Mouse (Mus musculus) forebrain, embryonic 16.5 days (tissue): Measurements from ENCODE around the gene Tex19.2. TPM values are rescaled to one million over a fixed set of nuclear protein-coding genes. Genes with fewer than 3 reads are reported as not detected.
A peak's percentile ranks its signal among the peaks of the same experiment; 100 is the strongest.

Experiments
- ATAC-seq: fragments of 200-750 bp; cut with Nextera tagmentation; 2 replicates; pipeline ENCODE4 v1.8.0; 2017; ENCODE audit warnings: mild to moderate bottlenecking, moderate library complexity
- H3K27ac ChIP-seq: fragments of 300-500 bp; sonication (generic); 2 replicates; pipeline ENCODE4 v1.5.1; 2014; ENCODE audit warnings: low read length, control low read depth
- H3K27me3 ChIP-seq: fragments of 300-500 bp; sonication (generic); replicated peaks from 2 replicates; pipeline ENCODE4 v1.6.1; 2014; ENCODE audit warnings: low read length; ENCODE audit not compliant: control insufficient read depth, insufficient read depth
- H3K36me3 ChIP-seq: fragments of 300-500 bp; sonication (generic); 2 replicates; pipeline ENCODE4 v1.6.1; 2014; ENCODE audit not compliant: control insufficient read depth, insufficient read depth
- H3K4me1 ChIP-seq: fragments of 300-500 bp; sonication (generic); replicated peaks from 2 replicates; pipeline ENCODE4 v1.6.1; 2014; ENCODE audit warnings: low read length; ENCODE audit not compliant: control insufficient read depth, insufficient read depth
- H3K4me2 ChIP-seq: fragments of 300-500 bp; sonication (generic); 2 replicates; pipeline ENCODE4 v1.6.1; 2014; ENCODE audit warnings: mild to moderate bottlenecking, low read length, control low read depth
- H3K4me3 ChIP-seq: fragments of 300-500 bp; sonication (generic); replicated peaks from 2 replicates; pipeline ENCODE4 v1.5.1; 2014; ENCODE audit warnings: mild to moderate bottlenecking, low read length, control low read depth
- H3K9ac ChIP-seq: fragments of 300-500 bp; sonication (generic); replicated peaks from 2 replicates; pipeline ENCODE4 v1.6.1; 2014; ENCODE audit warnings: low read depth, low read length, control low read depth
- H3K9me3 ChIP-seq: fragments of 300-500 bp; sonication (generic); 2 replicates; pipeline ENCODE4 v1.6.1; 2016; ENCODE audit warnings: low read length; ENCODE audit not compliant: control insufficient read depth
- WGBS: fragments of 180-500 bp; shearing (Covaris S2); extraction: QIAGEN DNeasy Blood & Tissue Kit; methylation state at CpG from one replicate; pipeline ENCODE4 v1.1.7; 2014; 5-methylcytosine and 5-hydroxymethylcytosine counted together
- polyA plus RNA-seq: library from polyadenylated mRNA; unstranded; fragments of >200 nt; fragmentation: Nextera tagmentation; extraction: Ambion mirVana; gene quantifications from 2 replicates; pipeline ENCODE4 v1.2.1, GENCODE M21; 2015

Tex19.2 gene
- not detected in 2 replicates for polyA plus RNA-seq

- Histone ChIP-seq H3K9me3 (no peaks in the 10 kb centered on the region), H3K4me2 (no peak within 1 kb of the TSS), H3K9ac (no peak within 1 kb of the TSS), H3K4me3 (no peak within 1 kb of the TSS), H3K27ac (no peak within 1 kb of the TSS), H3K4me1 (no peaks in the 10 kb centered on the region), H3K36me3 (no peaks in the 10 kb centered on the region), H3K27me3 (no peaks in the 10 kb centered on the region)
- 50% methylated on average over 3 of the region's 3 CpGs for WGBS
- ATAC-seq, result no peak
Observed at GRCm38 (mm10) chr11:121118577-121118976, at the start of gene Tex19.2. Tex19.2 (minus strand) TSS chr11:121118677.

GRCm38 (mm10) chr11:121163751-121164150 is 45.3 kb upstream of the Tex19.2 start:
- Histone ChIP-seq H3K4me2 (no peak overlapping the region), H3K4me1 (no peaks in the 10 kb centered on the region), H3K4me3 (no peak overlapping the region), H3K27me3 (no peaks in the 10 kb centered on the region), H3K9ac (no peak overlapping the region), H3K36me3 (no peaks in the 10 kb centered on the region), H3K27ac (no peak overlapping the region), H3K9me3 (no peaks in the 10 kb centered on the region)
- ATAC-seq, result no peak
- WGBS, result 86% methylated on average over 4 of the region's 4 CpGs

- ATAC-seq, result no peak
- 91% methylated on average over 26 of the region's 26 CpGs for WGBS
Observed at GRCm38 (mm10) chr11:121160636-121161346, 42.3 kb upstream of the Tex19.2 start.

GRCm38 (mm10) chr11:121159971-121160370 is 41.5 kb upstream of the Tex19.2 start, which contains the start of gene Uts2r:
Uts2r (plus strand) TSS chr11:121160271.
- peaks cover 6% of the 10 kb centered on the region for H3K4me1 ChIP-seq
- no peak within 1 kb of the TSS for H3K4me3 ChIP-seq
- no peak within 1 kb of the TSS for H3K4me2 ChIP-seq
- WGBS, result 90% methylated on average over 5 of the region's 5 CpGs
- no peak within 1 kb of the TSS for H3K9ac ChIP-seq
- peaks cover 22% of the 10 kb centered on the region for H3K27me3 ChIP-seq
- no peak within 1 kb of the TSS for H3K27ac ChIP-seq
- no peak for ATAC-seq
- no peaks in the 10 kb centered on the region for H3K36me3 ChIP-seq
- H3K9me3 ChIP-seq, result no peaks in the 10 kb centered on the region

More at GRCm38 (mm10) chr11:121160636-121161346, 42.3 kb upstream of the Tex19.2 start:
- Histone ChIP-seq H3K9me3 (no peaks in the 10 kb centered on the region), H3K4me2 (no peak overlapping the region), H3K4me1 (peaks cover 6% of the 10 kb centered on the region), H3K36me3 (no peaks in the 10 kb centered on the region), H3K27ac (no peak overlapping the region), H3K4me3 (no peak overlapping the region), H3K27me3 (peaks cover 14% of the 10 kb centered on the region), H3K9ac (no peak overlapping the region)

- WGBS, result under 1% methylated on average over 44 of the region's 45 CpGs
- ATAC-seq, result no peak
Observed at GRCm38 (mm10) chr11:121156411-121156891, 38.0 kb upstream of the Tex19.2 start.

GRCm38 (mm10) chr11:121154203-121154602 is 35.7 kb upstream of the Tex19.2 start:
- ATAC-seq, result no peak
- H3K4me2 ChIP-seq, result no peak overlapping the region
- H3K27ac ChIP-seq, result no peak overlapping the region
- H3K9ac ChIP-seq, result no peak overlapping the region
- no peaks in the 10 kb centered on the region for H3K9me3 ChIP-seq
- H3K4me1 ChIP-seq, result peaks cover 6% of the 10 kb centered on the region
- no peaks in the 10 kb centered on the region for H3K36me3 ChIP-seq
- 14% methylated on average over 4 of the region's 4 CpGs for WGBS
- peaks cover 23% of the 10 kb centered on the region for H3K27me3 ChIP-seq
- H3K4me3 ChIP-seq, result no peak overlapping the region

More at GRCm38 (mm10) chr11:121156411-121156891, 38.0 kb upstream of the Tex19.2 start:
- Histone ChIP-seq H3K27me3 (peaks cover 23% of the 10 kb centered on the region), H3K4me1 (peaks cover 6% of the 10 kb centered on the region), H3K9ac (peak overlapping the region; percentile 58), H3K9me3 (no peaks in the 10 kb centered on the region), H3K4me3 (peak overlapping the region; percentile 43), H3K27ac (no peak overlapping the region), H3K36me3 (no peaks in the 10 kb centered on the region), H3K4me2 (peak overlapping the region; percentile 72)

- H3K4me2 ChIP-seq, result no peak overlapping the region
- ATAC-seq, result no peak
- no peaks in the 10 kb centered on the region for H3K9me3 ChIP-seq
- H3K36me3 ChIP-seq, result no peaks in the 10 kb centered on the region
- WGBS, result 88% methylated on average over 3 of the region's 3 CpGs
- no peak overlapping the region for H3K27ac ChIP-seq
- no peaks in the 10 kb centered on the region for H3K27me3 ChIP-seq
- no peak overlapping the region for H3K4me3 ChIP-seq
- H3K4me1 ChIP-seq, result no peaks in the 10 kb centered on the region
- H3K9ac ChIP-seq, result no peak overlapping the region
Observed at GRCm38 (mm10) chr11:121148193-121148592, 29.7 kb upstream of the Tex19.2 start.

- no peak for ATAC-seq
- Histone ChIP-seq H3K27ac (no peak within 1 kb of the TSS), H3K4me1 (no peaks in the 10 kb centered on the region), H3K36me3 (no peaks in the 10 kb centered on the region), H3K9ac (no peak within 1 kb of the TSS), H3K4me3 (no peak within 1 kb of the TSS), H3K27me3 (no peaks in the 10 kb centered on the region), H3K4me2 (no peak within 1 kb of the TSS), H3K9me3 (no peaks in the 10 kb centered on the region)
- 94% methylated on average over 22 of the region's 22 CpGs for WGBS
Observed at GRCm38 (mm10) chr11:121145865-121146264, 27.4 kb upstream of the Tex19.2 start, which contains the start of gene Tex19.1. Tex19.1 (plus strand) TSS chr11:121146143.

- Histone ChIP-seq H3K4me3 (no peak overlapping the region), H3K9me3 (no peaks in the 10 kb centered on the region), H3K9ac (no peak overlapping the region), H3K36me3 (no peaks in the 10 kb centered on the region), H3K4me2 (no peak overlapping the region), H3K27ac (no peak overlapping the region), H3K4me1 (no peaks in the 10 kb centered on the region), H3K27me3 (no peaks in the 10 kb centered on the region)
- no peak for ATAC-seq
- 72% methylated on average over 9 of the region's 9 CpGs for WGBS
Observed at GRCm38 (mm10) chr11:121143325-121144015, 25.0 kb upstream of the Tex19.2 start.
